Mouse (Mus musculus) limb, embryonic 11.5 days (tissue): ENCODE results near the gene Aunip. TPM values are rescaled to one million over a fixed set of nuclear protein-coding genes. Genes with fewer than 3 reads are reported as not detected.

ENCODE experiments used
- ATAC-seq: fragments of 200-750 bp; cut with Nextera tagmentation; 2 replicates; pipeline ENCODE4 v1.8.0; 2017; ENCODE audit warnings: low read depth; ENCODE audit not compliant: insufficient number of reproducible peaks, low FRiP score, low TSS enrichment
- DNase-seq: peaks from one replicate; pipeline ENCODE4 v3.0.0-alpha.2; 2015; ENCODE audit warnings: low spot score
- H3K27ac ChIP-seq: fragments of 300-500 bp; sonication (generic); replicated peaks from 2 replicates; pipeline ENCODE4 v1.5.1; 2014; ENCODE audit warnings: low read depth, mild to moderate bottlenecking, low read length
- H3K27me3 ChIP-seq: fragments of 300-500 bp; sonication (generic); 2 replicates; pipeline ENCODE4 v1.6.1; 2014; ENCODE audit warnings: mild to moderate bottlenecking, low read length, mixed read lengths; ENCODE audit not compliant: control insufficient read depth, insufficient read depth
- H3K36me3 ChIP-seq: fragments of 300-500 bp; sonication (generic); 2 replicates; pipeline ENCODE4 v1.6.1; 2014; ENCODE audit warnings: mild to moderate bottlenecking, low read length, moderate library complexity, mixed read lengths; ENCODE audit not compliant: control insufficient read depth, insufficient read depth
- H3K4me1 ChIP-seq: fragments of 300-500 bp; sonication (generic); 2 replicates; pipeline ENCODE4 v1.6.1; 2014; ENCODE audit warnings: low read length, mixed read lengths; ENCODE audit not compliant: control insufficient read depth, insufficient read depth
- H3K4me2 ChIP-seq: fragments of 300-500 bp; sonication (generic); 2 replicates; pipeline ENCODE4 v1.6.1; 2014; ENCODE audit warnings: low read depth, mild to moderate bottlenecking, moderate library complexity; ENCODE audit not compliant: severe bottlenecking
- H3K4me3 ChIP-seq: fragments of 300-500 bp; sonication (generic); 2 replicates; pipeline ENCODE4 v1.5.1; 2014; ENCODE audit warnings: low read depth, low read length
- H3K9ac ChIP-seq: fragments of 300-500 bp; sonication (generic); 2 replicates; pipeline ENCODE4 v1.6.1; 2014; ENCODE audit warnings: mild to moderate bottlenecking, low read length
- H3K9me3 ChIP-seq: fragments of 300-500 bp; sonication (generic); 2 replicates; pipeline ENCODE4 v1.6.1; 2016; ENCODE audit warnings: low read length; ENCODE audit not compliant: control insufficient read depth
- WGBS: fragments of 180-500 bp; shearing (Covaris S2); extraction: QIAGEN DNeasy Blood & Tissue Kit; methylation state at CpG from one replicate; pipeline ENCODE4 v1.1.7; 2014; 5-methylcytosine and 5-hydroxymethylcytosine counted together
- polyA plus RNA-seq: library from polyadenylated mRNA; unstranded; fragments of >200 nt; fragmentation: Nextera tagmentation; extraction: Ambion mirVana; gene quantifications from 2 replicates; pipeline ENCODE4 v1.2.1, GENCODE M21; 2014

The Aunip gene
- polyA plus RNA-seq, 1 experiment from 2014 or later = 10.0 TPM

GRCm38 (mm10) chr4:134543261-134543660, 32.5 kb downstream of the Aunip start:
- ATAC-seq = peak; percentile 63; the same call in 1 of the 2 replicates
- H3K9ac ChIP-seq = no peak overlapping the region

GRCm38 (mm10) chr4:134546814-134547705, 36.3 kb downstream of the Aunip start:
- no peak for DNase-seq
- H3K9ac ChIP-seq = no peak overlapping the region
- H3K27me3 ChIP-seq = no peaks in the 10 kb centered on the region
- H3K36me3 ChIP-seq = peaks cover 13% of the 10 kb centered on the region
- H3K4me3 ChIP-seq = no peak overlapping the region
- peaks cover 6% of the 10 kb centered on the region; the same call in 1 of the 2 replicates for H3K9me3 ChIP-seq
- H3K4me2 ChIP-seq = no peak overlapping the region
- H3K27ac ChIP-seq = no peak overlapping the region
- ATAC-seq = no peak
- WGBS = 60% methylated on average over 9 of the region's 9 CpGs
- 0 out of 2 replicates have a peak, but pooled peaks cover 4% of the 10 kb centered on the region for H3K4me1 ChIP-seq

More at GRCm38 (mm10) chr4:134543261-134543660, 32.5 kb downstream of the Aunip start:
- H3K9me3 ChIP-seq = no peaks in the 10 kb centered on the region
- no peaks in the 10 kb centered on the region for H3K27me3 ChIP-seq
- no peak overlapping the region for H3K27ac ChIP-seq
- 0 out of 2 replicates have a peak, but pooled peaks cover 4% of the 10 kb centered on the region for H3K4me1 ChIP-seq
- 10% methylated on average over 5 of the region's 5 CpGs for WGBS
- H3K4me3 ChIP-seq = no peak overlapping the region
- H3K4me2 ChIP-seq = no peak overlapping the region
- DNase-seq = peak; percentile 96
- peaks cover 4% of the 10 kb centered on the region; the same call in 1 of the 2 replicates for H3K36me3 ChIP-seq

DNA sequence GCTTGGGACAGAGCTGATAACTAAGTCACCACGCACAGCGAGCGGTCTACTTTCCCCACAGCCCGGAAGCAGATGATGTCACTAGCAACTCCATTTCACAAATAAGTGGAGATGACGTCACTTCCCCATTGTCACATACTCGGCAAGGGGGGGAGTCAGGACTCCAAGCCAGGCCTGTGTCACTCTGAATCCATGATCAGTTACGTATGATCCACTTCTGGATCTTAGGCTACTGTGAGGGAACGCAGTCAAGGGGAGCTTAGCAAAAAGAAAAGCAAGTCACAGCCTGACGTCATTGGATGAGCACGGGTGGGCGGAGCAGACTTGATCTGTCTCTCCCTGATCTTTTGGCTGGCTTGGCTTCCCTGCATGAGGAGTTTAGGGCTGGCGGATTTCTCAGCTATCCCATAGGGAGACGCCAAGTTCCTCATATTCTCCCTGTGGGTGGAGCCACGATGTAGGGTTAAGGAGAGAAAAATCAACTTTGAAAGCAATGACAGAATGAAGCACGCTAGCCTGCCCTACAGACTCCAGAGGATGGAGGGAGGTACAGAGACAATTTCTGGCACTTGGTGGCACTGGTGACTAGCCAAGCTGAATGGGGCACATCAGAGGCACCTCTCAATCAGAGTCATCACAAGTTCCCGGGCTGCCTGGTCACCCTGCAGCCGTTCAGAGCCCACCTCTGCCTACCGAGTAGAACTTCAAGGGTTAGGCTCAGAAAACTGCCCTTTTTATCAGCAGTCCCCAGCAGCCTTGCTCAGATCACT, 37.6 kb downstream of the Aunip start:
- no peak overlapping the region for H3K27ac ChIP-seq
- H3K9ac ChIP-seq = no peak overlapping the region
- H3K9me3 ChIP-seq = peaks cover 6% of the 10 kb centered on the region; the same call in 1 of the 2 replicates
- 0 out of 2 replicates have a peak, but pooled peaks cover 4% of the 10 kb centered on the region for H3K4me1 ChIP-seq
- no peak for ATAC-seq
- 77% methylated on average over 18 of the region's 18 CpGs for WGBS
- H3K4me2 ChIP-seq = no peak overlapping the region
- DNase-seq = no peak
- no peaks in the 10 kb centered on the region for H3K27me3 ChIP-seq
- no peak overlapping the region for H3K4me3 ChIP-seq
- H3K36me3 ChIP-seq = peaks cover 13% of the 10 kb centered on the region

DNA sequence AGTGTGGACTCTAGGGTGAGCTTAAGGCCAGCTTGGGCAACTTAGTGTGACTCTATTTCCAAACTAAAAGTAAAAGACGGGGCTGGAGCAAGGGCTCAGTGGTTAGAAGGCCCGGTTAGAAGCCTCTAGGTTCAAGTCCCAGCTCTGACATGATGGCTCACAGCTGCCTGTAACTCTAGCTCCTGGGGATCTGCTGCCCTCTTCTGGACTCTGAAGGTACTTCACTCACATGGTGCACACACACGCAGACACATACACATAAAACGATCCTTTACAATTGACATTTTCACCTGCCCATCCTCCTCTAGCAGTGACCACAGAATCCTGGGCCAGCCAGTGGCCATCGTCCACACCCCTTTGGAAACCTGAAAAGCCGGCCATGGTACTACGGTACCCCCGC, 39.1 kb downstream of the Aunip start:
- WGBS = 97% methylated on average over 8 of the region's 8 CpGs
- H3K4me1 ChIP-seq = 0 out of 2 replicates have a peak, but pooled peaks cover 4% of the 10 kb centered on the region
- H3K27me3 ChIP-seq = no peaks in the 10 kb centered on the region
- H3K9me3 ChIP-seq = peaks cover 6% of the 10 kb centered on the region; the same call in 1 of the 2 replicates
- H3K4me3 ChIP-seq = no peak overlapping the region
- no peak for DNase-seq
- H3K27ac ChIP-seq = no peak overlapping the region
- peaks cover 11% of the 10 kb centered on the region for H3K36me3 ChIP-seq
- H3K9ac ChIP-seq = no peak overlapping the region
- ATAC-seq = no peak
- no peak overlapping the region for H3K4me2 ChIP-seq

DNA sequence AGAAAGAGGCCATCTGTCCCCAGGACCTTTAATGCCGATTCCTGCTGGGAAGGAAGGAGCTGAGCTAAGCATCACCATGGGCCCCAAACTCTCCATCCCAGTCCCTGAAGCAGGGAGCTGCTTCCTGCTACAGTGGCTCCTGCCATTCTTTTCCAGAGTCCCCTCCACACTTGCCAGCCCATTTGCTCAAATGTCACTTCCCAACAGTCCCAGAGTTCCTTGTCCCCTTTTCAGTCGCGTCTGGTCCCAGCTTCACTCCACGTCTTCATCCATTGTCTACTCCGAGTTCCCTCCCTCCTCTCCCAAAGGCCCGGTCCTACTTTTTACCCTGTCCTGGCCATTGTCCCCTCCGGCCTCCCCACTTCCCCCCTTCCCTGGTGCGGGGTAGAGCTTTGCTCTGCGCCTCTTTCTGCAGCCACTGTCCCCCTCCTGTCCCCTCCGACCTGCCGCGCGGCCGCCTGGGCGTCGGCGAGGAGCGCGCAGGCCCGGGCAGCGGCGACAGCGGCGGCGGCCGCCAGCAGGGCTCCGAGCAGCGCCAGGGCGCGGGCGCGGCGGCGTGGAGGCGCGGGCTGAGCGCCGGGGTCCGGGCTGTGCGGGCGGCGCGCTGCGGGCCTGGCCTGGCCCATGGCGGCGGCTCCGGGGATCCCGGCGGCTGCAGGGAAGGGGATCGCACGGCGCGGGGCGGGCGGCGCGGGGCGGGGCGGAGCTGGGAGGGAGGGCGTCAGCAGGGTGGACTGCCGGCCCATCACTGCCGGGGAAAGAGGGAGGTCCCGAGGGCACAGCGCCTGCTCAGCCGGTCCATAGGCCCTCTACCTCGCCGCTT, 40.9 kb downstream of the Aunip start, which contains the start of gene Selenon:
TSS of gene Selenon (minus strand) at position 673 of the 823 bp plus-strand sequence.
- peaks cover 11% of the 10 kb centered on the region for H3K36me3 ChIP-seq
- 0 out of 2 replicates have a peak, but pooled peaks cover 4% of the 10 kb centered on the region for H3K4me1 ChIP-seq
- peak within 1 kb of the TSS; percentile 61 for H3K4me3 ChIP-seq
- H3K27ac ChIP-seq = peak within 1 kb of the TSS; percentile 63
- peak within 1 kb of the TSS; percentile 95 for H3K9ac ChIP-seq
- H3K27me3 ChIP-seq = no peaks in the 10 kb centered on the region
- DNase-seq = peak; percentile 81
- H3K4me2 ChIP-seq = peak within 1 kb of the TSS; percentile 60
- peaks cover 6% of the 10 kb centered on the region; the same call in 1 of the 2 replicates for H3K9me3 ChIP-seq
- peak; percentile 81; the same call in 1 of the 2 replicates for ATAC-seq
- under 1% methylated on average over 58 of the region's 67 CpGs for WGBS

- DNase-seq (no peak), ATAC-seq (no peak)
- H3K9me3 ChIP-seq = peaks cover 6% of the 10 kb centered on the region; the same call in 1 of the 2 replicates
- no peak overlapping the region for H3K4me2 ChIP-seq
- H3K27me3 ChIP-seq = no peaks in the 10 kb centered on the region
- peaks cover 4% of the 10 kb centered on the region; the same call in 1 of the 2 replicates for H3K4me1 ChIP-seq
- WGBS = 72% methylated on average over 1 of the region's 1 CpGs
- no peak overlapping the region for H3K9ac ChIP-seq
- peaks cover 9% of the 10 kb centered on the region for H3K36me3 ChIP-seq
- no peak overlapping the region for H3K27ac ChIP-seq
- H3K4me3 ChIP-seq = no peak overlapping the region
These were observed 42.8 kb downstream of the Aunip start for GRCm38 (mm10) chr4:134553631-134554030.

DNA sequence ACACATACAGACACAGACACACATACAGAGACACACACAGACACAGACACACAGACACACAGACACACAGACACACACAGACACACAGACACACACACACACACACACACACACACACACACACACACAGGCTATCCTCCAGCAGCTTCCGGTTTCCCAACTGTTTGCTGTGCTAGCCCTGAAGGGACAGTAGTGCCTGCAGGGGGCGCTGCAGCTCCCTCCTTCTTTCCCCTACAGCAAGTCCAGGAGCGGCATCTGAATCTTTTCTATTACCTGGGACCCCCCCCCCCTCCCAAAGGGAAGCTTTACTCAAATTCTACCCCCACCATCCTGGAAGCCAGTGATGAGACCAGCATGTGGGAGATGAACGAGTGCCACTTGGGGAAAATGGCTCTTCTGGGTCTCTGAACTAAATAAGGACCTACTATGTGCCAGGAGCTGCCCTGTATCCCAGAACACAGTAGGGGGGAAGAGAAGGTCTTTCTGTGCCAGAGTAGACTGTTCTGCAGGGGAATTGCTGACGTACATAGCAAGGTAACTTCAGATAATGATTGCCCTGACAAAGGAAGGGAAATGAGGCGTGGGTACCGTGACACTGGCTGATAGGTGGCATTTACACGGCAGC, 45.3 kb downstream of the Aunip start:
- WGBS = 72% methylated on average over 8 of the region's 8 CpGs
- Histone ChIP-seq H3K27me3 (no peaks in the 10 kb centered on the region), H3K36me3 (no peaks in the 10 kb centered on the region), H3K27ac (no peak overlapping the region), H3K9me3 (no peaks in the 10 kb centered on the region), H3K4me3 (no peak overlapping the region), H3K4me2 (no peak overlapping the region), H3K9ac (no peak overlapping the region), H3K4me1 (peaks cover 5% of the 10 kb centered on the region; the same call in 1 of the 2 replicates)
- ATAC-seq (no peak), DNase-seq (peak; percentile 62)
